Mouse (Mus musculus): ENCODE data around the gene Zfp597.

Zfp597 gene

GRCm38 (mm10) chr16:3884201-3885064 is at the start of gene Zfp597, which contains the start of gene Gm20695:
Zfp597 (minus strand) TSS chr16:3884561.
Gm20695 (plus strand) TSS chr16:3884648.
- DNase-seq (ENCODE audit: low read depth, low spot score), result peak; percentile 93

GRCm38 (mm10) chr16:3934091-3934490 is 49.7 kb upstream of the Zfp597 start:
- DNase-seq (ENCODE audit: low read depth, low spot score), result no peak

GRCm38 (mm10) chr16:3933536-3933935 is 49.2 kb upstream of the Zfp597 start:
- no peak for DNase-seq (ENCODE audit: low read depth, low spot score)

- peak; percentile 59 for DNase-seq (ENCODE audit: low read depth, low spot score)
These were observed 44.8 kb upstream of the Zfp597 start for GRCm38 (mm10) chr16:3929151-3929550.

- no peak for DNase-seq (ENCODE audit: low read depth, low spot score)
These were observed 44.2 kb upstream of the Zfp597 start for GRCm38 (mm10) chr16:3928582-3928981.

- no peak for DNase-seq (ENCODE audit: low read depth, low spot score)
These were observed 39.6 kb upstream of the Zfp597 start for GRCm38 (mm10) chr16:3923966-3924365.

GRCm38 (mm10) chr16:3923515-3923914 is 39.2 kb upstream of the Zfp597 start:
- DNase-seq (ENCODE audit: low read depth, low spot score), result no peak

GRCm38 (mm10) chr16:3920756-3921155 is 36.4 kb upstream of the Zfp597 start:
- DNase-seq (ENCODE audit: low read depth, low spot score), result no peak

- no peak for DNase-seq (ENCODE audit: low read depth, low spot score)
These were observed 24.8 kb upstream of the Zfp597 start for GRCm38 (mm10) chr16:3909118-3909517.

- peak; percentile 96 for DNase-seq (ENCODE audit: low read depth, low spot score)
These were observed 24.3 kb upstream of the Zfp597 start, which contains the start of the genes 1700037C18Rik and Cluap1 for GRCm38 (mm10) chr16:3908537-3909111. 1700037C18Rik (minus strand) TSS chr16:3908689. Cluap1 (plus strand) TSS chr16:3908801.

GRCm38 (mm10) chr16:3907471-3907870 is 23.1 kb upstream of the Zfp597 start:
- DNase-seq (ENCODE audit: low read depth, low spot score), result no peak

GRCm38 (mm10) chr16:3896553-3896952 is 12.2 kb upstream of the Zfp597 start:
- no peak for DNase-seq (ENCODE audit: low read depth, low spot score)

- DNase-seq (ENCODE audit: low read depth, low spot score), result no peak
These were observed 11.7 kb upstream of the Zfp597 start for GRCm38 (mm10) chr16:3896046-3896445.

GRCm38 (mm10) chr16:3895173-3895792 is 10.9 kb upstream of the Zfp597 start:
- peak; percentile 86 for DNase-seq (ENCODE audit: low read depth, low spot score)

GRCm38 (mm10) chr16:3893739-3894138 is 9.4 kb upstream of the Zfp597 start:
- DNase-seq (ENCODE audit: low read depth, low spot score), result no peak

- no peak for DNase-seq (ENCODE audit: low read depth, low spot score)
These were observed 7.4 kb upstream of the Zfp597 start for GRCm38 (mm10) chr16:3891621-3892295.

- DNase-seq (ENCODE audit: low read depth, low spot score), result no peak
These were observed 807 bp upstream of the Zfp597 start for GRCm38 (mm10) chr16:3885065-3885670.

GRCm38 (mm10) chr16:3876346-3876745 is 8.0 kb downstream of the Zfp597 start:
- DNase-seq (ENCODE audit: low read depth, low spot score), result no peak

GRCm38 (mm10) chr16:3872216-3873047 is 11.9 kb downstream of the Zfp597 start, which contains the start of gene Naa60:
Naa60 (plus strand) TSS chr16:3872375.
- DNase-seq (ENCODE audit: low read depth, low spot score), result peak; percentile 99

- no peak for DNase-seq (ENCODE audit: low read depth, low spot score)
These were observed 12.5 kb downstream of the Zfp597 start for GRCm38 (mm10) chr16:3871815-3872214.
